Mouse (Mus musculus): Measurements from ENCODE around the gene Exd1. TPM values are rescaled to one million over a fixed set of nuclear protein-coding genes. Genes with fewer than 3 reads are reported as not detected.

The Exd1 gene
- polyA plus RNA-seq, 1 experiment: 0.15 TPM

GRCm38 (mm10) chr2:119565284-119565683 lies 17.9 kb upstream of the Exd1 start:
- peaks cover 6% of the 10 kb centered on the region for H3K36me3 ChIP-seq (ENCODE audit: control insufficient read depth, insufficient read depth, low read length)
- no peak overlapping the region for H3K27ac ChIP-seq (ENCODE audit: control insufficient read depth, insufficient read depth, low read length)
- 0 out of 2 replicates have a peak, but pooled peaks cover 2% of the 10 kb centered on the region for H3K4me1 ChIP-seq (replicated peaks; ENCODE audit: control insufficient read depth, insufficient read depth, low read length)
- 97% methylated on average over 4 of the region's 4 CpGs for WGBS
- no peaks in the 10 kb centered on the region for H3K27me3 ChIP-seq (ENCODE audit: control insufficient read depth, insufficient read depth, low read length)
- H3K4me3 ChIP-seq (ENCODE audit: control insufficient read depth, insufficient read depth, low read length): no peak overlapping the region
- DNase-seq: no peak
- no peak for TF ChIP-seq CTCF (IDR thresholded peaks at IDR 0.05; ENCODE audit: borderline replicate concordance, control insufficient read depth, extremely low read depth, insufficient read depth, low read length, poor library complexity)
- TF ChIP-seq POLR2A (IDR thresholded peaks at IDR 0.05; ENCODE audit: control insufficient read depth, extremely low read depth, insufficient read depth, low read length, poor library complexity): no peak

DNA sequence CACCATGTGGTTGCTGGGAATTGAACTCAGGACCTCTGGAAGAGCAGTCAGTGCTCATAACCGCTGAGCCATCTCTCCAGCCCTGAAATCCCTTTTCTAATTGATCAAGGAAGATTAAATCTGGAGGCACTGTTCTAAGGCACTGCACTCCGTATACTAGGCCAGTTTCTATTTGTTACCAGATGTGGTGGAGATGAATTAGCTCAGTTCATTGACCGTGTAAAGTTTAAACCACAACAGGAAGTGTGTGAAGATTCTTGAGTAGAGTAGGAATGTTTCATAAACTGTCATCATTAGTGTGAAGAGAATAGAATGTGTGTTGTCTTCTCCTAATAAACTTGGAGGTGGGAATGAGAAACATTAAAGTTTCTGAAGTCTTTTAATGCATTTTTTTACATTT lies 14.4 kb upstream of the Exd1 start:
- H3K36me3 ChIP-seq (ENCODE audit: control insufficient read depth, insufficient read depth, low read length): no peaks in the 10 kb centered on the region; the same call in 1 of the 2 replicates
- no peaks in the 10 kb centered on the region for H3K27me3 ChIP-seq (ENCODE audit: control insufficient read depth, insufficient read depth, low read length)
- peaks cover 9% of the 10 kb centered on the region for H3K4me1 ChIP-seq (replicated peaks; ENCODE audit: control insufficient read depth, insufficient read depth, low read length)
- WGBS: 22% methylated on average over 3 of the region's 3 CpGs
- no peak for DNase-seq
- no peak overlapping the region for H3K27ac ChIP-seq (ENCODE audit: control insufficient read depth, insufficient read depth, low read length)
- TF ChIP-seq POLR2A (IDR thresholded peaks at IDR 0.05; ENCODE audit: control insufficient read depth, extremely low read depth, insufficient read depth, low read length, poor library complexity): no peak
- TF ChIP-seq CTCF (IDR thresholded peaks at IDR 0.05; ENCODE audit: borderline replicate concordance, control insufficient read depth, extremely low read depth, insufficient read depth, low read length, poor library complexity): no peak
- no peak overlapping the region for H3K4me3 ChIP-seq (ENCODE audit: control insufficient read depth, insufficient read depth, low read length)

GRCm38 (mm10) chr2:119558737-119559340 lies 11.4 kb upstream of the Exd1 start:
- TF ChIP-seq CTCF (IDR thresholded peaks at IDR 0.05; ENCODE audit: borderline replicate concordance, control insufficient read depth, extremely low read depth, insufficient read depth, low read length, poor library complexity) (no peak), POLR2A (IDR thresholded peaks at IDR 0.05; ENCODE audit: control insufficient read depth, extremely low read depth, insufficient read depth, low read length, poor library complexity) (no peak)
- Histone ChIP-seq H3K27ac (ENCODE audit: control insufficient read depth, insufficient read depth, low read length) (peak overlapping the region; percentile 83), H3K27me3 (ENCODE audit: control insufficient read depth, insufficient read depth, low read length) (no peaks in the 10 kb centered on the region), H3K36me3 (ENCODE audit: control insufficient read depth, insufficient read depth, low read length) (no peaks in the 10 kb centered on the region), H3K4me1 (replicated peaks; ENCODE audit: control insufficient read depth, insufficient read depth, low read length) (peaks cover 9% of the 10 kb centered on the region), H3K4me3 (ENCODE audit: control insufficient read depth, insufficient read depth, low read length) (no peak overlapping the region)
- DNase-seq: peak; percentile 40
- 17% methylated on average over 7 of the region's 7 CpGs for WGBS

GRCm38 (mm10) chr2:119558039-119558438 lies 10.6 kb upstream of the Exd1 start:
- WGBS: 98% methylated on average over 3 of the region's 3 CpGs
- Histone ChIP-seq H3K27ac (ENCODE audit: control insufficient read depth, insufficient read depth, low read length) (no peak overlapping the region), H3K27me3 (ENCODE audit: control insufficient read depth, insufficient read depth, low read length) (no peaks in the 10 kb centered on the region), H3K4me1 (replicated peaks; ENCODE audit: control insufficient read depth, insufficient read depth, low read length) (peaks cover 9% of the 10 kb centered on the region), H3K4me3 (ENCODE audit: control insufficient read depth, insufficient read depth, low read length) (no peak overlapping the region), H3K36me3 (ENCODE audit: control insufficient read depth, insufficient read depth, low read length) (no peaks in the 10 kb centered on the region)
- DNase-seq: no peak
- TF ChIP-seq POLR2A (IDR thresholded peaks at IDR 0.05; ENCODE audit: control insufficient read depth, extremely low read depth, insufficient read depth, low read length, poor library complexity) (no peak), CTCF (IDR thresholded peaks at IDR 0.05; ENCODE audit: borderline replicate concordance, control insufficient read depth, extremely low read depth, insufficient read depth, low read length, poor library complexity) (no peak)

GRCm38 (mm10) chr2:119549678-119550077 lies 2.3 kb upstream of the Exd1 start:
- H3K36me3 ChIP-seq (ENCODE audit: control insufficient read depth, insufficient read depth, low read length): no peaks in the 10 kb centered on the region
- DNase-seq: no peak
- no peak overlapping the region for H3K27ac ChIP-seq (ENCODE audit: control insufficient read depth, insufficient read depth, low read length)
- no peaks in the 10 kb centered on the region for H3K4me1 ChIP-seq (replicated peaks; ENCODE audit: control insufficient read depth, insufficient read depth, low read length)
- H3K27me3 ChIP-seq (ENCODE audit: control insufficient read depth, insufficient read depth, low read length): no peaks in the 10 kb centered on the region
- WGBS: 96% methylated on average over 2 of the region's 2 CpGs
- TF ChIP-seq POLR2A (IDR thresholded peaks at IDR 0.05; ENCODE audit: control insufficient read depth, extremely low read depth, insufficient read depth, low read length, poor library complexity) (no peak), CTCF (IDR thresholded peaks at IDR 0.05; ENCODE audit: borderline replicate concordance, control insufficient read depth, extremely low read depth, insufficient read depth, low read length, poor library complexity) (no peak)
- H3K4me3 ChIP-seq (ENCODE audit: control insufficient read depth, insufficient read depth, low read length): no peak overlapping the region

DNA sequence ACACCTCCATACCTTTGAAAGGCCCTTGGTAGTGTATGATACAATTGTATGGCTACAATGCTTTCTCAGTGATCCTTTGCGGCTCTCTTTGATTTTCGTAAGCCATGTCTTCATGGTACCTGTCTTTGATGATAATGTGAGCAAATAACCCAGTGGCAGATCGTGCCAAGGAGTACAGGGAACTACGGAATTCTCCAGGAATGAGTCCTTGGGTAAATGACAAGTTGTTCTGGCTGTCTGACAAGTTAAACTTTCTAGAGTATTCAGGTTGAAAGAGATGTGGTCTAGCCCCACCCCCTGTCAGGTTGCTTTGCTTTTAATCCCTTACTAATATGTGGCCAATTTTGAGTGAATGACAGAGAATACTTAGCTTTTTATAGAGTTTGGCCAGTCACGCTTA lies 1.3 kb upstream of the Exd1 start:
- no peak overlapping the region for H3K27ac ChIP-seq (ENCODE audit: control insufficient read depth, insufficient read depth, low read length)
- H3K4me1 ChIP-seq (replicated peaks; ENCODE audit: control insufficient read depth, insufficient read depth, low read length): no peaks in the 10 kb centered on the region
- H3K4me3 ChIP-seq (ENCODE audit: control insufficient read depth, insufficient read depth, low read length): no peak overlapping the region
- 95% methylated on average over 5 of the region's 5 CpGs for WGBS
- no peak for DNase-seq
- no peaks in the 10 kb centered on the region for H3K36me3 ChIP-seq (ENCODE audit: control insufficient read depth, insufficient read depth, low read length)
- H3K27me3 ChIP-seq (ENCODE audit: control insufficient read depth, insufficient read depth, low read length): no peaks in the 10 kb centered on the region
- TF ChIP-seq POLR2A (IDR thresholded peaks at IDR 0.05; ENCODE audit: control insufficient read depth, extremely low read depth, insufficient read depth, low read length, poor library complexity): no peak
- TF ChIP-seq CTCF (IDR thresholded peaks at IDR 0.05; ENCODE audit: borderline replicate concordance, control insufficient read depth, extremely low read depth, insufficient read depth, low read length, poor library complexity): no peak

- TF ChIP-seq CTCF (IDR thresholded peaks at IDR 0.05; ENCODE audit: borderline replicate concordance, control insufficient read depth, extremely low read depth, insufficient read depth, low read length, poor library complexity) (no peak), POLR2A (IDR thresholded peaks at IDR 0.05; ENCODE audit: control insufficient read depth, extremely low read depth, insufficient read depth, low read length, poor library complexity) (no peak)
Measured at GRCm38 (mm10) chr2:119548371-119548660, 889 bp upstream of the Exd1 start.

More at GRCm38 (mm10) chr2:119548371-119548660, 889 bp upstream of the Exd1 start:
- no peaks in the 10 kb centered on the region for H3K4me1 ChIP-seq (replicated peaks; ENCODE audit: control insufficient read depth, insufficient read depth, low read length)
- no peaks in the 10 kb centered on the region for H3K36me3 ChIP-seq (ENCODE audit: control insufficient read depth, insufficient read depth, low read length)
- no peaks in the 10 kb centered on the region for H3K27me3 ChIP-seq (ENCODE audit: control insufficient read depth, insufficient read depth, low read length)
- no peak overlapping the region for H3K27ac ChIP-seq (ENCODE audit: control insufficient read depth, insufficient read depth, low read length)
- WGBS: 4% methylated on average over 3 of the region's 3 CpGs
- no peak overlapping the region for H3K4me3 ChIP-seq (ENCODE audit: control insufficient read depth, insufficient read depth, low read length)
- no peak for DNase-seq

All from thymus, adult 2 months (tissue).